9 mouse cellular contexts compared by ENCODE assay signal in the genomic region with DNA sequence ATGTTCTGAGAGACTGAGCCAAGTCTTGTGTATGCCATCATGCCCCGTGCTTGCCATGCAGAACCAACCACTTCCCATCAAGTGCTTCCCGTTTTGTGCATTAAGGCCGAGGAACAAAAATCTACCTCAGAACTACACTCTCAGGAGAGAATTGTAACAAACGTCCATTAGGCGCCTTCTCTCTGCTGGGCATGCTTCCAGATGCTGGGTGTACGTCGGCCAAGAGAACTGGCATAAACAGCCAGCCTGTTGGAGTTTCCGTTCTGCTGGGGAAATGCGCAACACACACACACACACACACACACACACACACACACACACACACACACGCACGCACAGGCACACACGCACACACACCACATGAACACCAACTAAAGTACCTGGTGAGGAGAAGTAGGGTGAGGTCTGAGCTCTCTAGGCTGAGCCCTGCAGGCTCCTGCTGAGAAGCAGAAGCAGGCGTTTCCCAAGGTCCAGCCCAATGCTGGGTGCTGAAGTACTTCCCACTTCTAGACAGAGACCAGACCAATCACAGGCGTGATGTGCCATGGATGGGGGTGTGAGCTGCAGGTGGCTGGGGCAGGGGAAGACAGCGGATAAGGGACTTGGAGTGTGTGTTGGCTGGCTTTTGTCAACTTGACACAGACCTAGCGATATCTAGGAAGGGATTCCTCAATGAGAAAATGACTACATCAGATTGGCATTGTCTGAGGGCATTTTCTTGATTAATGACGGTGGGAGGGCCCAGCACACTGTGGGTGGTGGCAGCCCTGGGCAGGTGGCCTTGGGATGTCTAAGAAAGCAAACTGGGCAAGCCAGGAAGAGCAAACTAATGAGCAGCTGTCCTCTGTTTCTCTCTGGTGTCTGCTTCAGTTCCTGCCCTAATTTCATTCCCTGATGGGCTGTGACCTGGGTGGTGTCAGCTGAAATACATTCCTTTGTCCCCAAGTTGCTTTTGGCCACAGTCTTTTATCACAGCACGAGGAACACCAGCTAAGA. TPM values are rescaled to one million over a fixed set of nuclear protein-coding genes. Genes with fewer than 3 reads are reported as not detected.
DNase-seq lines count a peak whose midpoint lies in the region; ATAC-seq and TF ChIP-seq lines count a peak whose summit lies in the region.
"Had no signal": no experiment of that assay in that cellular context is flagged by ENCODE, and none has a peak within 500 bp of the region (broad histone marks: within the 10 kb centered on the region; RNA-seq: fewer than 3 reads in every experiment).

No protein-coding gene starts in this region.

- TF ChIP-seq CTCF in gastrocnemius, adult 2 months (IDR thresholded peaks at IDR 0.05) = no peak

- no peak overlapping the region for H3K27ac ChIP-seq in gastrocnemius, adult 2 months
- H3K27ac ChIP-seq: neural tube, embryonic 12.5 days had no signal

- no peak for ATAC-seq in activated CD4-positive, CD25-positive, alpha-beta regulatory T cell, adult 4 months

- peak; percentile 61 for DNase-seq in gastrocnemius, adult 2 months
- no peak for DNase-seq in gastrocnemius, adult 8-10 months (ENCODE audit: low spot score in 2 of 2)
- peak; percentile 37 for DNase-seq in ES-CJ7 (ENCODE audit: low read depth, low spot score)
- peak; percentile 78 for DNase-seq in cerebellum, adult 8-10 months
- peak; percentile 85 to 88 for DNase-seq in heart, postnatal 10 days
- peak; percentile 85 to 90 for DNase-seq in left cerebral cortex, postnatal 25 days (ENCODE audit: low spot score in 2 of 2)
- peak; percentile 96 for DNase-seq in retina, postnatal 1 day

- no peak overlapping the region for H3K4me3 ChIP-seq in gastrocnemius, adult 2 months
- H3K4me3 ChIP-seq: neural tube, embryonic 12.5 days had no signal

- intact Hi-C loops in gastrocnemius, adult 2 months (cut with DNase I) = no loop called here
- intact Hi-C loops in heart, postnatal 10 days (cut with DNase I) = no loop called here
- intact Hi-C loops in left cerebral cortex, postnatal 25 days (cut with DNase I) = no loop called here

RNA-seq across cellular contexts. Expression of a gene that starts 38.2 kb away (rescaled TPM):
- total RNA-seq in gastrocnemius, adult 2 months (2021) = 10 to 100 TPM; 22.4 to 23.9 TPM
- total RNA-seq in gastrocnemius, adult 8-10 months (2022) = 10 to 100 TPM; 21.1 to 24.8 (median 23.4) TPM
- total RNA-seq in heart, postnatal 10 days (2021) = 10 to 100 TPM; 32.3 to 32.6 TPM
- total RNA-seq in left cerebral cortex, postnatal 25 days (2021) = 10 to 100 TPM; 39.9 to 44.1 TPM
- polyA plus RNA-seq in activated CD4-positive, CD25-positive, alpha-beta regulatory T cell, adult 4 months (2017; shearing (Covaris generic)) = 1 to 10 TPM; 5.7 to 9.7 TPM

Comparison
In these comparisons a context has a peak if more than half of its experiments do, and no peak if none do; other contexts are left out.
1. DNase-seq: peak in gastrocnemius, adult 2 months (single experiment), ES-CJ7 (single experiment), cerebellum, adult 8-10 months (single experiment), heart, postnatal 10 days (2 of 2), left cerebral cortex, postnatal 25 days (2 of 2) and retina, postnatal 1 day (single experiment); none in gastrocnemius, adult 8-10 months (0 of 2).